Mouse (Mus musculus): ENCODE results near the gene Trpm7. TPM values are rescaled to one million over a fixed set of nuclear protein-coding genes. Genes with fewer than 3 reads are reported as not detected.

Trpm7 gene
- polyA plus RNA-seq, 1 experiment = 83.3 TPM

GRCm38 (mm10) chr2:126783370-126783769 is 92.7 kb downstream of the Trpm7 start, which contains the start of gene Usp50:
Gene Usp50, minus strand, starts transcription at chr2:126783470.
- Histone ChIP-seq H3K4me1 (ENCODE audit: control insufficient read depth, insufficient read depth, low read length) (peaks cover 2% of the 10 kb centered on the region), H3K9ac (ENCODE audit: low read depth, poor library complexity, severe bottlenecking) (no peak within 1 kb of the TSS), H3K36me3 (ENCODE audit: control insufficient read depth, insufficient read depth, low read length, poor library complexity, severe bottlenecking) (no peaks in the 10 kb centered on the region), H3K27me3 (ENCODE audit: control insufficient read depth, insufficient read depth, low read length, poor library complexity, severe bottlenecking) (no peaks in the 10 kb centered on the region), H3K4me3 (ENCODE audit: low read depth, low read length) (no peak within 1 kb of the TSS), H3K9me3 (replicated peaks; ENCODE audit: control insufficient read depth, insufficient read depth, low read length, poor library complexity, severe bottlenecking) (no peaks in the 10 kb centered on the region), H3K27ac (ENCODE audit: insufficient read depth, low read length) (no peak within 1 kb of the TSS)
- TF ChIP-seq CTCF (IDR thresholded peaks at IDR 0.05; ENCODE audit: low read depth, low read length) (no peak), POLR2A (IDR thresholded peaks at IDR 0.05; ENCODE audit: insufficient read depth, low read length) (no peak), EP300 (IDR thresholded peaks at IDR 0.05; ENCODE audit: insufficient read depth, low read depth, low read length) (no peak)

DNA sequence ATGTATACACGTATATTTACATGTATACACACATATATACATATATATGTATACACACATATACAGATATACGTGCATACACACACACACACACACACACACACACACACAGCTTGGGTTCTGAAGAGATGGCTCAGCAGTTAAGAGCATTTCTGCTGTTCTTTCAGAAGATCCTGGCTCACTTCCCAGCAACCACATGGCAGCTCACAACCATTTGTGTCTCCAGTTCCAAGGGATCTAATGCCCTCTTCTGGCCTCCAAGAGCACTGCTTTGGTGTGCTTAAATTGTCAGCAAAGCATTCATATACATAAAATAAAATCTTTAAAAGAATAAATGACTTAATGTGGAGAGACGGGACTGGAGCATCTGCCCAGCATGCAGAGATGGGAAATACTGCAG is 93.6 kb downstream of the Trpm7 start:
- TF ChIP-seq EP300 (IDR thresholded peaks at IDR 0.05; ENCODE audit: insufficient read depth, low read depth, low read length) = no peak
- TF ChIP-seq CTCF (IDR thresholded peaks at IDR 0.05; ENCODE audit: low read depth, low read length) = peak; percentile 49
- Histone ChIP-seq H3K9ac (ENCODE audit: low read depth, poor library complexity, severe bottlenecking) (no peak overlapping the region), H3K27ac (ENCODE audit: insufficient read depth, low read length) (no peak overlapping the region), H3K9me3 (replicated peaks; ENCODE audit: control insufficient read depth, insufficient read depth, low read length, poor library complexity, severe bottlenecking) (no peaks in the 10 kb centered on the region), H3K36me3 (ENCODE audit: control insufficient read depth, insufficient read depth, low read length, poor library complexity, severe bottlenecking) (no peaks in the 10 kb centered on the region), H3K4me1 (ENCODE audit: control insufficient read depth, insufficient read depth, low read length) (no peaks in the 10 kb centered on the region), H3K4me3 (ENCODE audit: low read depth, low read length) (no peak overlapping the region), H3K27me3 (ENCODE audit: control insufficient read depth, insufficient read depth, low read length, poor library complexity, severe bottlenecking) (no peaks in the 10 kb centered on the region)

DNA sequence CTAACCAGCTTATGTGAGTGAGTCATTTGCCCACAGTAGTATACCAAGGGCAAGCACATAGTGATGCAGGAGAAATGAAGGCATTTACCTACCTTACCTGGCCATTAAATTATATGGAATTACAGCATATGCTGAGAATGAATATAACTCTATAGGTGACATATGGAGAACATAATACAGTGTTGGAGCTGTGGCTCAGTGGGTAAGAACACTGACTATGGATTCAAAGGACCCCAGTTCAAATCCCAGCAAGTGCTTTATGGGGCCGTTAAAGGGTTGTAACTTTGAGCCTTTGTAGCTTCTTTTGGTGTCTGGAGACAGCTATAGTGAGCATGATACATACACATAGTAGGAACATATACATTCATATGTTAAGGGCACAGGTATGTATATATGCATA is 94.6 kb downstream of the Trpm7 start:
- Histone ChIP-seq H3K36me3 (ENCODE audit: control insufficient read depth, insufficient read depth, low read length, poor library complexity, severe bottlenecking) (no peaks in the 10 kb centered on the region), H3K4me3 (ENCODE audit: low read depth, low read length) (no peak overlapping the region), H3K4me1 (ENCODE audit: control insufficient read depth, insufficient read depth, low read length) (no peaks in the 10 kb centered on the region), H3K9me3 (replicated peaks; ENCODE audit: control insufficient read depth, insufficient read depth, low read length, poor library complexity, severe bottlenecking) (no peaks in the 10 kb centered on the region), H3K27ac (ENCODE audit: insufficient read depth, low read length) (no peak overlapping the region), H3K9ac (ENCODE audit: low read depth, poor library complexity, severe bottlenecking) (no peak overlapping the region), H3K27me3 (ENCODE audit: control insufficient read depth, insufficient read depth, low read length, poor library complexity, severe bottlenecking) (no peaks in the 10 kb centered on the region)
- no peak for TF ChIP-seq EP300 (IDR thresholded peaks at IDR 0.05; ENCODE audit: insufficient read depth, low read depth, low read length)
- no peak for TF ChIP-seq CTCF (IDR thresholded peaks at IDR 0.05; ENCODE audit: low read depth, low read length)
- no peak for TF ChIP-seq POLR2A (IDR thresholded peaks at IDR 0.05; ENCODE audit: insufficient read depth, low read length)

DNA sequence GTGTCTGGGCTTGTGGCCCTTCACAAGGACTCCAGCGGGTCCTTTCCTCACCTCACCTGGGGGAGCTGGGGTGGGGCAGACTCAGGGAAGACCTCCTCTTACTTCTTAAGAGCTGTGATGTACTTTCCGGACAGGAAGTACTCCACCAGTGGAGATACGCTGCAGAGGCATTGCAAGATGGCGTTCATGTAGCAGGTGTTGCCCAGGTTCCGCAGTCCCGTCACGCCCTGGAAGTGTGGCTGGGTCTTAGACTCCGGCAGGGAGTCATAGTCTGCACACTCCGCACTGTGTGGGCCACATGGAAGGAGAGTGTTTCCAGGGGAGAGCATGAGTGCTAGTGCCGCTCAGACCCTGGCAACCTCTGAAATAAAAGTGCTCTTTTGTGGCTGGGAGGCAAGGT is 95.7 kb downstream of the Trpm7 start:
- peak overlapping the region; percentile 7; the same call in 1 of the 2 replicates for H3K9ac ChIP-seq (ENCODE audit: low read depth, poor library complexity, severe bottlenecking)
- peak overlapping the region; percentile 38 for H3K4me3 ChIP-seq (ENCODE audit: low read depth, low read length)
- H3K36me3 ChIP-seq (ENCODE audit: control insufficient read depth, insufficient read depth, low read length, poor library complexity, severe bottlenecking) = no peaks in the 10 kb centered on the region
- H3K4me1 ChIP-seq (ENCODE audit: control insufficient read depth, insufficient read depth, low read length) = no peaks in the 10 kb centered on the region
- TF ChIP-seq EP300 (IDR thresholded peaks at IDR 0.05; ENCODE audit: insufficient read depth, low read depth, low read length) (no peak), CTCF (IDR thresholded peaks at IDR 0.05; ENCODE audit: low read depth, low read length) (no peak), POLR2A (IDR thresholded peaks at IDR 0.05; ENCODE audit: insufficient read depth, low read length) (no peak)
- H3K27me3 ChIP-seq (ENCODE audit: control insufficient read depth, insufficient read depth, low read length, poor library complexity, severe bottlenecking) = no peaks in the 10 kb centered on the region
- H3K27ac ChIP-seq (ENCODE audit: insufficient read depth, low read length) = no peak overlapping the region
- H3K9me3 ChIP-seq (replicated peaks; ENCODE audit: control insufficient read depth, insufficient read depth, low read length, poor library complexity, severe bottlenecking) = no peaks in the 10 kb centered on the region

- Histone ChIP-seq H3K9ac (ENCODE audit: low read depth, poor library complexity, severe bottlenecking) (no peak overlapping the region), H3K36me3 (ENCODE audit: control insufficient read depth, insufficient read depth, low read length, poor library complexity, severe bottlenecking) (no peaks in the 10 kb centered on the region), H3K4me3 (ENCODE audit: low read depth, low read length) (no peak overlapping the region), H3K27ac (ENCODE audit: insufficient read depth, low read length) (no peak overlapping the region), H3K27me3 (ENCODE audit: control insufficient read depth, insufficient read depth, low read length, poor library complexity, severe bottlenecking) (no peaks in the 10 kb centered on the region), H3K4me1 (ENCODE audit: control insufficient read depth, insufficient read depth, low read length) (no peaks in the 10 kb centered on the region), H3K9me3 (replicated peaks; ENCODE audit: control insufficient read depth, insufficient read depth, low read length, poor library complexity, severe bottlenecking) (no peaks in the 10 kb centered on the region)
- TF ChIP-seq POLR2A (IDR thresholded peaks at IDR 0.05; ENCODE audit: insufficient read depth, low read length) (no peak), CTCF (IDR thresholded peaks at IDR 0.05; ENCODE audit: low read depth, low read length) (no peak), EP300 (IDR thresholded peaks at IDR 0.05; ENCODE audit: insufficient read depth, low read depth, low read length) (no peak)
Measured at GRCm38 (mm10) chr2:126778806-126779205, 97.2 kb downstream of the Trpm7 start.

- Histone ChIP-seq H3K4me3 (ENCODE audit: low read depth, low read length) (no peak overlapping the region), H3K4me1 (ENCODE audit: control insufficient read depth, insufficient read depth, low read length) (no peaks in the 10 kb centered on the region), H3K9me3 (replicated peaks; ENCODE audit: control insufficient read depth, insufficient read depth, low read length, poor library complexity, severe bottlenecking) (no peaks in the 10 kb centered on the region), H3K27ac (ENCODE audit: insufficient read depth, low read length) (no peak overlapping the region), H3K36me3 (ENCODE audit: control insufficient read depth, insufficient read depth, low read length, poor library complexity, severe bottlenecking) (no peaks in the 10 kb centered on the region), H3K9ac (ENCODE audit: low read depth, poor library complexity, severe bottlenecking) (no peak overlapping the region), H3K27me3 (ENCODE audit: control insufficient read depth, insufficient read depth, low read length, poor library complexity, severe bottlenecking) (no peaks in the 10 kb centered on the region)
- TF ChIP-seq EP300 (IDR thresholded peaks at IDR 0.05; ENCODE audit: insufficient read depth, low read depth, low read length) (no peak), CTCF (IDR thresholded peaks at IDR 0.05; ENCODE audit: low read depth, low read length) (no peak), POLR2A (IDR thresholded peaks at IDR 0.05; ENCODE audit: insufficient read depth, low read length) (no peak)
Measured at GRCm38 (mm10) chr2:126776416-126776815, 99.6 kb downstream of the Trpm7 start.
